Mouse (Mus musculus): ENCODE measurements around the gene Ehmt2. TPM values are rescaled to one million over a fixed set of nuclear protein-coding genes. Genes with fewer than 3 reads are reported as not detected.
"Not testable (repeated sequence)": the region's sequence is repeated elsewhere in the genome, so short reads cannot be mapped to it uniquely, and the experiment has no call there.

The Ehmt2 gene
- total RNA-seq, 2 experiments from 2014 or later: 25.5 to 26.4 TPM

- DNase-seq: no peak
Observed at GRCm38 (mm10) chr17:34891377-34891776, 6.9 kb upstream of the Ehmt2 start.

- no peak for DNase-seq
Observed at GRCm38 (mm10) chr17:34893072-34893824, 5.0 kb upstream of the Ehmt2 start.

- DNase-seq: peak; percentile 94
Observed at GRCm38 (mm10) chr17:34894074-34894597, 4.1 kb upstream of the Ehmt2 start.

GRCm38 (mm10) chr17:34894801-34895530 lies 3.3 kb upstream of the Ehmt2 start:
- peak; percentile 57 for DNase-seq

- no peak for DNase-seq
Observed at GRCm38 (mm10) chr17:34895724-34896123, 2.5 kb upstream of the Ehmt2 start.

GRCm38 (mm10) chr17:34896366-34896765 lies 1.9 kb upstream of the Ehmt2 start:
- DNase-seq: no peak

- no peak for DNase-seq
Observed at GRCm38 (mm10) chr17:34897373-34898159, 703 bp upstream of the Ehmt2 start.

GRCm38 (mm10) chr17:34898706-34899052 lies 410 bp downstream of the Ehmt2 start:
- DNase-seq: no peak

- DNase-seq: peak; percentile 61
Observed at GRCm38 (mm10) chr17:34899053-34899889, 1.0 kb downstream of the Ehmt2 start.

GRCm38 (mm10) chr17:34899890-34900243 lies 1.6 kb downstream of the Ehmt2 start:
- no peak for DNase-seq

- DNase-seq: not testable (repeated sequence)
Observed at GRCm38 (mm10) chr17:34900826-34901225, 2.6 kb downstream of the Ehmt2 start.

- DNase-seq: not testable (repeated sequence)
Observed at GRCm38 (mm10) chr17:34901948-34902347, 3.7 kb downstream of the Ehmt2 start.

- no peak for DNase-seq
Observed at GRCm38 (mm10) chr17:34902895-34903294, 4.6 kb downstream of the Ehmt2 start.

GRCm38 (mm10) chr17:34910982-34911381 lies 12.7 kb downstream of the Ehmt2 start:
- DNase-seq: no peak

- DNase-seq: peak; percentile 49
Observed at GRCm38 (mm10) chr17:34911945-34912351, 13.7 kb downstream of the Ehmt2 start.

GRCm38 (mm10) chr17:34913930-34914665 lies 15.8 kb downstream of the Ehmt2 start, which contains the start of gene Slc44a4:
Gene Slc44a4, plus strand, starts transcription at chr17:34914466.
- DNase-seq: no peak

- peak; percentile 44 for DNase-seq
Observed at GRCm38 (mm10) chr17:34915410-34915831, 17.2 kb downstream of the Ehmt2 start.

GRCm38 (mm10) chr17:34916316-34916715 lies 18.0 kb downstream of the Ehmt2 start:
- DNase-seq: peak; percentile 6

GRCm38 (mm10) chr17:34917188-34917587 lies 18.9 kb downstream of the Ehmt2 start:
- DNase-seq: no peak

GRCm38 (mm10) chr17:34922939-34923338 lies 24.7 kb downstream of the Ehmt2 start:
- DNase-seq: no peak

- DNase-seq: no peak
Observed at GRCm38 (mm10) chr17:34924258-34924657, 26.0 kb downstream of the Ehmt2 start.
